Mouse (Mus musculus) cerebellum, postnatal 36 days (tissue): Measurements from ENCODE around the gene Ifi27l2a.
A peak's percentile ranks its signal among the peaks of the same experiment; 100 is the strongest.

Experiments used
- DNase-seq, 2 experiments: peaks; one replicate each; pipeline ENCODE4 v3.0.0; 2021 to 2022; ENCODE audit warnings: mixed read lengths in 2 of 2

The Ifi27l2a gene

GRCm38 (mm10) chr12:103425729-103426470 is 17.6 kb downstream of the Ifi27l2a start, which contains the start of gene Ddx24:
TSS of gene Ddx24 (minus strand) at chr12:103425830.
- DNase-seq: peak; percentile 97 to 98

- DNase-seq: no peak
These were observed 18.3 kb downstream of the Ifi27l2a start for GRCm38 (mm10) chr12:103425016-103425728.

GRCm38 (mm10) chr12:103408144-103408543 is 35.3 kb downstream of the Ifi27l2a start:
- DNase-seq: peak; percentile 42 to 59

GRCm38 (mm10) chr12:103407720-103408119 is 35.8 kb downstream of the Ifi27l2a start, which contains the start of gene 9330161L09Rik:
TSS of gene 9330161L09Rik (minus strand) at chr12:103407820.
- no peak for DNase-seq

DNA sequence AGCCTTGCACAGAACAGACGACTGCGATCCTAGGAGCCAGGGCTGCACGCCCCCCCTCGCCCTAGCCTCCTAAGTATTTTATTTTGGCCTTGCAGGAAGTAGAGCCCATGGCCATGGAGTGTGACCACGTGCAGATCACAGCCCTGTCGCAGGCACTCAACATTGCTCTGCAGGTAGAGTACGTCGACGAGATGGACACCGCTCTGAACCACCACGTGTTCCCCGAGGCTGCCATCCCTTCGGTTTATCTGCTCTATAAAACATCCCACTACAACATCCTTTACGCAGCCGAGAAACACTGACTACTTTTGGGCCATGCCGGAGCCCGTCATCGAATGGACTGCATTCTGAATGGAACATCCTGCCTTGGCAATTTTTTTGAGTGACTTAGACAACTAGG is 39.3 kb downstream of the Ifi27l2a start:
- DNase-seq: no peak

GRCm38 (mm10) chr12:103396751-103397150 is 46.7 kb downstream of the Ifi27l2a start:
- DNase-seq: no peak

DNA sequence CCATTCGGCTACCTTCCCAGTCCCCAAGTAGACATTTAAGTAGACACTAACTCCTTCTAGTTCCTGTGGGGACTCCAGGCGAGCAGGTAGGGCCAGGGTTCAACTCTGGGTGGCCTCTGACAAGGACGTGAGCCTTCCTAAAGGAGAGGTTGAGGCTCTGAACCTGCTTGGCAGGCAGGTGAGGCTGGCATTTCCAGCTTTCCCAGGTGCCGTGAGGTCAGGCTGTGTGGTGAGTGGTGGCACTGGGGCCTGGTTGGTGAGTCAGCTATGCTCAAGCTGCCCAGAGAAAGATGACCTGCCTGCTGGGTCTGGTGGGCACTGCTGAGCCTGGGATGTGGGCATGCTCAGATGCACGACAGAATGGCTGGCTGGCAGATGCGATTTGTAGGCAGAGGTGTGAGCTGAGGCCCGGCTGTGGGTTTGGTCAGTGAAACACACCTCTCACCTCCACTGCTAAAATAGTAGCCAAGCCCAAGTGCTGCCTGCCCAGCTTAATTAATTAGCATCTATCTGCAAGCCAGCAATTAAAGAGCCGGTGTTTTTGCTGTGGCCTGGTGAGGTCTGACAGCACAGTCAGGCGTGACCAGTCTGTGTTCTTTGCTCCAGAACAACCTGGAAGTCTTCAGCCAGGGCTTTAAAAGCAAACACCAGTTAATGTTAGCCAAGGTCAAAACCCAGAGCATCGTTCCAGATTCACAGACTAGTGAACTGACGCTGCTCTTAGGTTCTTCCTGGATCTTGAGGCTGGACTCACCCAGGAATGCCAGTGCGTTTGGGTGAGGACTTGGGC is 47.8 kb downstream of the Ifi27l2a start:
- DNase-seq: no peak

DNA sequence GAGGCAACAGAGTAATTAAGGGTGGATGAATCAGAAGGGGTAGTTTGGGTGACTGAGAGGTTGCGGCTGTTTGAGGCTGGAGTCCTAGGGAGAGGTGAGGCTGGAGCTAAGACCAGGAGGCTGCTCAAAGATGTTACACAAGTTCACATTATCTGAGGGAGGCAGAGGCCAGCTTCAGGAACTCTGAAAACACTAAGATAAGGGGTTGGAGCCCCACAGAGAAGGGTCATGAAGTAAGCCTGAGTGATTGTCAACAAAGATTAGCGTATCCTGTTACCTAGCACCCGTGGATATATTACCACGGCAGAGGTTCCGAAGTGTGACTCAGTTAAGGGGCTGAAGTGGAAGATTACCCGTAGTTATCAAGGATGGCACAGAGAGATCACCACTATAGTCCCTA is 50.0 kb downstream of the Ifi27l2a start:
- no peak for DNase-seq
